Mouse (Mus musculus) liver, adult 2 months (tissue): ENCODE data around the gene A830031A19Rik.

Experiments used
- CTCF ChIP-seq: fragments of 200-500 bp; IDR thresholded peaks from 2 replicates; pipeline ENCODE4 v1.5.1; 2011; ENCODE audit warnings: low read depth, low read length, control low read depth
- POLR2A ChIP-seq: fragments of 200-500 bp; IDR thresholded peaks from 2 replicates; pipeline ENCODE4 v1.6.1; 2011; ENCODE audit warnings: low read length, control low read depth; ENCODE audit not compliant: insufficient read depth; ENCODE audit errors: extremely low read depth

GRCm38 (mm10) chr11:24049226-24050031 lies 25.4 kb downstream of the A830031A19Rik start:
- peak; percentile 95 for TF ChIP-seq CTCF
- no peak for TF ChIP-seq POLR2A
